Mouse (Mus musculus): Measurements from ENCODE around the gene Olfr1349.
"Not testable (repeated sequence)": the region's sequence is repeated elsewhere in the genome, so short reads cannot be mapped to it uniquely, and the experiment has no call there.

Olfr1349 gene

DNA sequence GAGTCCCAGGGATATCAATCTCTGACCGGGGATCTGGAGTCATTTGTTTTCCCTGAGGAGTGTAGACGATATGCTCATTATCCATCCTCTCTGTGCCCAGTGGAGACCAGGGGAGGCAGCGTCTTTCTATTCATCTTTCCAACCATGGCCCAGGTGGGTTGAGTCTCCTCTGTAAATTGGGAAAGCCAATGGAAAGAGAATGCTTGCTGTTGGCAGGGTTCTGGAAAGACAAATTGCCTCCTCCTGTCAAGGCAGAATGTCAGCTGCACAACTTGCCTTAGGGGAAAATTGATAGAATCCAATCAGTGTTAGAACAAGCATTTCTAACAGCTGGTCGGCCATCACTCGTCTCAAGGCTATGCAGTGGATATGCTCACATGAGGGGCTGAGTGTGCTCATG is at the start of gene Olfr1349:
TSS of gene Olfr1349 (minus strand) at position 101 of the 400 bp plus-strand sequence.
- no peak for DNase-seq (ENCODE audit: low read depth, low spot score)

DNA sequence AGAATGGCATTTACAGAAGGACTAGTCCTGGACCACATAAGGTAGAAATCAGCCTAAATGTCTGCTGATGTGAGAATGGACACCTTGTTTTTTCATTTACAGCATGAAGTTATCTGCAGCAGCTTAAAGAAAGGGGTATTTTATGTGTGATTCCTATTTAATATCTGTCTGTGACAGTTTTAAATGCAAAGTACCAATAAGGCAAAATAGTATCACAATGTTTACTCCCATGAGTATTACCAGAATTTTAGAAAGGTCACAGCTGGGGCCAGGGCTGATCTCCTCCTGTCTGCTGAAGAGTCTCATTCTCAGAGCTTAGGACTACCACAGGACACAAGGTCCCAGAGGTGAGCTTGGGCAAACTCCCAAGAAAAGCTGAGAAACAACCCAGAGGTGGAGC is 41.8 kb upstream of the Olfr1349 start, which contains the start of gene Olfr1350:
TSS of gene Olfr1350 (plus strand) at position 301 of the 400 bp plus-strand sequence.
- DNase-seq (ENCODE audit: low read depth, low spot score) = no peak

DNA sequence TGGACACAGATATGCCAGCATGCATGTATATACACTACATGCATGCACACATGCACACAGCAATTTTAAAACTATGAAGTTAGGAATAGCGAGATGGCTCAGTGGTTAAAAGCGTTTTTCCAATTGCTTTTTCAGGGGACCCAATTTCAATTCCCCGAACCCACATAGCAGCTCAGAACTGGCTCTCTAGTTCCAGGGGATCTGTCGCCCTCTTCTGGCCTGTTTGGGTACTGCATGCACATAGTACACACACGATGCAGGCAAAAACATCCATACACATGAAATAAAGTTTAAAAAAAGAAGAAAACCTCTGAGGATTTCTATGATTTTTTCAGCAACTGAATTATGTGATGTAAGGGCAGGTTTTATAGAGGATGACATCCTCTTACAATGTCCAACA is 3.4 kb upstream of the Olfr1349 start:
- DNase-seq (ENCODE audit: low read depth, low spot score) = no peak

DNA sequence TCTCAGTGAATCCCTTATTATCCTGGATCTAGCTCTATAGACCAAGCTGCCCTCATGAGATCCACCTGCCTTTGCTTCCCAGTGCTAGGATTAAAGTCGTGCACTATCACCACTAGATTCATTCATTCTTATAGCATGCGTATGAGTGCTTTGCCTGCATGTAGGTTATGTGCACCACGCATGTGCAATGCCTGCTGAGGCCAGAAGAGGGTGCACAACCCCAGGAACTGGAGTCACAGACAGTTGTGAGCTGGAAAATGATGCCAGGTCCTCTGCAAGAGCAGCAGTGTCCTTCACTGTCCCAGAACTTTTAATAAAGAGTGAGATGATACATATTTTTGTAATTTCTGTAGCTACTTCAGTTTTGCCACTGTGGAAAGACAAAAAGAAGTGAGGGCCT is 2.3 kb upstream of the Olfr1349 start:
- DNase-seq (ENCODE audit: low read depth, low spot score) = no peak

DNA sequence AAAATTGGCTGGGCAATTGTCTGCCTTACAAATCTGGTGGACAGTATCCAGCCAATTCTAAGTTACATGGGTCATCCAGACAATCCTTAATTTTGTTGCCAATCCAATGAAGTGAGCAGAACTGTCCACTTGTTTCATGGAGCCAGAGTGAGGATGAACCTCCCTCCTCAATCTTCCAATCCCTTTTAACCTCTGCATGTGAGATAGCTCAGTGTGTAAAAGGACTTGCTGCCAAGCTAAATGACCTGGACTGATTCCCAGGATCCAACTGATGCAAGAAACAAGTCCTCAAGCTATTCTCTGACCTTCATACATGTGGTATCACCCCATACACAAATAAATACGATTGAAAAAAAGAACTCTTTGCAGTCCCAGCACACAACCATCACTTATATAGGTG is 1.1 kb downstream of the Olfr1349 start:
- no peak for DNase-seq (ENCODE audit: low read depth, low spot score)

DNA sequence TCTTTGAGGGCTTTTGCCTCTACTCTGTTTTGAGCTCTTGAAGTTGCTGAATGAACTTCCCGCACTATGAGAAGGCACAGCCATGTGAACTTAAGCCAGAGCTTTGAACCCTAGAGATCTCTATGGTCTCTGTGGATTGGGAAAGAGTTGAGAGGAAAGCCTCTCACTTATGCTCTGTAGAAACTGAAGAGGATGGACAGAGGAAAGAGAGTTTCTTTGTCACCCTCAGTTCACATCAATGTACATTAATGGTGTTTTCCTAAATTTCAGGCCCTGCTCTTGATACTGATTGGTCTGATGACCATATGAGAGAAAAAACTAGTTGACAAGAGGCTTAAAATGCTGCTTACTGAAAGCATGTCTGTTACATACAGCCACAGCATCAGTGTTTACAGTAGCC is 14.1 kb downstream of the Olfr1349 start, which contains the start of gene Olfr1348:
TSS of gene Olfr1348 (minus strand) at position 101 of the 400 bp plus-strand sequence.
- no peak for DNase-seq (ENCODE audit: low read depth, low spot score)

DNA sequence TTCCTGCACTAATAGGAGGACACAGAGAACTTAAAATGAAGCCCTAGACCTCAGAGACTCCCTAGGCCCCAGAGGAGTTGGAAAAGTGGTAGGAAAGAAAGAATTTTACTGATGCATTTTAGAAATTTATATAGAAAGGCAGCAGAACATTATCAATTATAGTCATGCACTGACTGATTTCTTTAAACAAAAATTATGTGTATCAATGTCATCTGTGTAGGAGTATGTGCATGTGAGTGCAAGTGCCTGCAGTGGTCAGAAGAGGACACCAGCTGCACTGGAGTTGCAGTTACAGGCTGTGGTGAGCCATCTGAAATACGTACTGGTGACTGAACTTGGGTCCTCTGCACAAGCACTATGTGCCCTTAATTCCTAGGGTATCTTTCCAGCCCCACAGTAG is 23.1 kb downstream of the Olfr1349 start, which contains the start of gene Olfr1347:
TSS of gene Olfr1347 (minus strand) at position 101 of the 400 bp plus-strand sequence.
- DNase-seq (ENCODE audit: low read depth, low spot score) = no peak

DNA sequence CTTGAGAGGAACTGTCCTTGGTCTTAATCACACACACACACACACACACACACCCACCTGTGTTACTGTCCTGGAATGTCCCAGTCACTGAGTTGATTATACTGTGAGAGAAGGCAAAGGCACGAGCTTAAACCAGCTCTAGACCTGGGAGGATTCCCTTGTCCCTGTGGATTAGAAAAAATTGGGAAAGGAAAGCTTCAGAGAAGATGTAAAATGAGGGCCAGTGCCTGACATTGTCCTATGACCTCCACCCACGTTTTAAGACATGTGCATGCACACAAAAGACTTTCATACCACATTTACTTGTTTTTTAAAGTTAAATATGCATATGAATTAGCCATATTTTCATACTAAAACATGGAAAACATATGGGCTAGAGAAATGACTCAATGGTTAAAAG is 35.9 kb downstream of the Olfr1349 start, which contains the start of gene Olfr5:
TSS of gene Olfr5 (minus strand) at position 101 of the 400 bp plus-strand sequence.
- no peak for DNase-seq (ENCODE audit: low read depth, low spot score)

DNA sequence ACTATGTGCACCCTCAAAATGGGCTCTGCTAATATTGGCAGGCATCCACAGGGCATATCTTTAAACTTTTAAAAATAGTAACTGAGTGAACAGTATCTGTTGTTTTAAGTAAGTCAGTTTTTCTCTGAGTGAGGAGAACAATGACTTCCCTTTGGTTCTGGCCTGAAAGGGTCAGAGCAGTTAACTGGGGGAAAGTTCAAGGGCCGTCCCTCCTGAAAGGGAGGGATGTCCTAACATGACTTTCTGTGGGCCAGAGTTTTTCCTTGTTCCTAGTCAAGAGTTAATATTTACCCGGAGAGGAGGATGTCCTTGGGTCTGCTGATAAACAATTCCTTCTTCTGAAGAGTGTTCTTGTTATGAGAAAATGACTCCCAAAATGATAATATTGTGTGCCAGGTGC is 45.1 kb downstream of the Olfr1349 start:
- not testable (repeated sequence) for DNase-seq (ENCODE audit: low read depth, low spot score)

DNA sequence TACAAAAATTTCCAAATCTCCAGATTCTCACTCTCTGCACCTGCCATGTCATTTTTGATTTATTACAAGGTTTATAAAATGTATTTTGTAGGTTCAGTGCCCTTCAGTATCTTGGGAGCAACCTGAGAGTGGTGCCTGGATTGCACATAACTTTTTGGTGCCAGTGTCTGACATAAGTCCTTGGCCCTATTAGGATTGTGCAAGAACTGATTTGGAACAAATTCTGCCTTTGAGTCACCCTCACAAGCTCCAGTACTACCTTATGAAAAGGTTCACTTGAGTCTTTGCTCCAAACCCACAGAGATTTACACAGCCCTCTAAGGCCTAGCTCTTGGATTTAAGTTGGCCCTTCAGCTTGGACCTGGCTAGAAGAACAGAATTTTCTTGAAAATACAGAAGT is 55.8 kb downstream of the Olfr1349 start, which contains the start of gene Olfr1346:
TSS of gene Olfr1346 (plus strand) at position 151 of the 400 bp plus-strand sequence.
- no peak for DNase-seq (ENCODE audit: low read depth, low spot score)
